Mouse (Mus musculus) cerebellum, postnatal 4 days (tissue): ENCODE measurements around the gene Prdx5.
A peak's percentile ranks its signal among the peaks of the same experiment; 100 is the strongest.

Experiments
- DNase-seq, 2 experiments: peaks; one replicate each; pipeline ENCODE4 v3.0.0; 2022; ENCODE audit warnings: low spot score in 2 of 2, mixed read lengths in 1 of 2

Prdx5 gene

DNA sequence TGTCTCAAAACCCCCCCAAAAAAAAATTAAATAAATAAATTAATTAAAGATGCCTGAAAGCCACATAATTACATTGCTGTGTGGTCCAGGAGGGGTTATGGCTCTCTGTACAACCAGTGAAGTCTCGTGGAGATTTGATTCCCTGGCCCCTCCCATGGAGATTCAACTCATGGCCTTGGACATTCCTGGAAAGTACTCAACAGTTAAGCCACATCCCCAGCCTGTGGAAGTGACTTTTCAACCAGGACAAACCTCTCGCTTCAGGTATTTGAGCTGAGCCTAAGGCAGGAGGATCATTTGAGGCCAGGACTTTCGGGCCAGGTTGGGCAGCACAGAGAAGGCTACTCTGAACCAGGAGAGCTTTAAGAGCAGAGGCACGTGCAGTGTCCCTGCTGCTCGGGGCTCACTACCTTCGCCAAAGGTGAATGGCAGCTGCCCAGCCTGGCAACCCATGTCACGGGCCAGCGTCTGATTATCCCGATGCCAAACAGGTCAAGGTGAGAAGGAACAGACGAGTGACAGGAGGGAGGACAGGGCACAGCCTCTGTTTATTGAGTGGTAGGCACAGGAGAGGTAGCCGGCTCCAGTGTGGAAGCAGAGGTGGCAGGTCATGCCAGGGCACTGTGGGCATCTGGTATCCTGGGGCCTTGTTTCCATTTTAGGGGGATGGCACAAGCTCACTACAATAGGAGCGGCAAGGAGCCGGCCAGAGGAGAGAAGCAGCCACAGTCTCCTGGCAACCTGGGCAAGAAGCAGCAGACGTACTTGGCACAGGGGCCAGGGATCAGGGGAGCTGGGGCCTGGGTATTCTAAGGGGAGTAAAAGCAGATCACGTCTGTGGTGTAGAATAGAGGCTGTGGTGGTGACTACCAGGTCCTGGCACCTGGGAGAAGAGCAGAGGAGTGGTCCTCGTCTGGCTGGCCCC lies 27.9 kb upstream of the Prdx5 start:
- DNase-seq, result no peak

DNA sequence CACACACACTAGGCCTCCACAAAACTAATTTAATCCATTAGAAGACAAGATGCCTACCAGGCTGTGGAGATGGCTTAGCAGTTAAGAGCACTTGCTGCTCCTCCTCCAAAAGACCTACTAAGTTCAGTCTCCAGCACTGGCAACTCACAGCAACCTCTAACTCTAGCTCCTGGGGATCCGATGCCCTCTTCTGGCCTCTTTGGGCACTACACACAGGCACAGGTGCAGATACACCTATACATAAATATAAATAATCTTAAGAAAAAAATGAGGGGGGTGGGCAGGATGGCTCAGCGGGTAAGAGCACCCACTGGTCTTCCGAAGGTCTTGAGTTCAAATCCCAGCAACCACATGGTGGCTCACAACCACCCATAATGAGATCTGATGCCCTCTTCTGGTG lies 26.4 kb upstream of the Prdx5 start:
- DNase-seq, result no peak

DNA sequence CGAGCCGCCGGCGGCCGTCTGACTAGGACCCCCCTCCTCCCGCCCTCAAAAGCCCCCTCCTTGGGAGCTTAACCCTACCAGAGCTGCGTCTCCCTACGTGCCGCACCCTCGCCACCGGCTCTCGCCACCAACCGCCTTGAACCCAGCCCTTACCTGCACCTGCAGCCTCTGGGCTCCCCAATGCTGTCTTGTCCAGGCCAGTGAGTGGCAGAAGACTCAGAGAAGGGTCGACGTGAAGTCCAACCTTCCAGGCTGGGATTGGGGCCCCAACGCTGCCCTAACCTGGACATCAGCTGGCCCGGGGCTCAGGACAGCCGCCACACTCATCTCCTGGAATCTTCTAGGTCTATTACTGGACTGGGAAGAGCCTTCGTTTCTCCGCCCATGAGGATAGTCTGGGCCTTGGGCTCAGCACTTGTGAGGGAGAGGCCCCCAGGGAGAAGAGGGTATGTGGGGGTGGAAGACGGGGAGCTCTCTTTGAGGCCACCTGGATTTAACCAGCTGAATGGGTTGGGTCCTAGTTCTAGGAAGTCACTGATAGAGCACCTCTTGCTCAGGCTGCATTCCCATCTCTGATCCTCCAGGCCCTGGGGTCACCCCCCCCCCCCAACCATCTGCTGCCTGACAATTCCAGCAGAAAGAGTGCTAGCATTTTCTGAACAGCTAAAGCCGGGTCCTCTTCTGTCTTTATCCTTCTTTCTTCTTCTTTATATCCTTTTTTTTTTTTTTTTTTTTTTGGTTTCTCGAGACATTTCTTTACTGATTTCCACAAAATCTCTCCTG lies 24.5 kb upstream of the Prdx5 start, which contains the start of gene Kcnk4:
Gene Kcnk4, minus strand, starts transcription at position 321 of the 783 bp plus-strand sequence.
- DNase-seq, result no peak

- no peak for DNase-seq
Observed at GRCm38 (mm10) chr19:6933436-6934194, 23.7 kb upstream of the Prdx5 start.

DNA sequence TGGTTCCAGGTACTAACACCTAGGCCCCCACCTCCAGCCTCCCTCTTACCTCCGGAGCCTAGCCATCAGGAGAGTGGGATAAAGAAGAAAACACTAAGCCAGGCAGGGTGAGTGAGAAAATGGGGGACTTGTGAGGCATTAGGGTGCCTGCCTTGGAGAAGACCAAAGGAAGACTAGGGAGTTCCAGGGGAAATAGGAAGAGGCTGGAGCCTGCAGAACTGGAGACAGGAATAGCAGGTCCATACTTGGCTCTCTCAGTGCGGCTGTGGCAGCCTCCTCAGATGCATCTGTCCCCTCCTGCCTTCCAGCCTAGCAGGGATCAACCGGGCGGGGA lies 23.2 kb upstream of the Prdx5 start:
- no peak for DNase-seq

DNA sequence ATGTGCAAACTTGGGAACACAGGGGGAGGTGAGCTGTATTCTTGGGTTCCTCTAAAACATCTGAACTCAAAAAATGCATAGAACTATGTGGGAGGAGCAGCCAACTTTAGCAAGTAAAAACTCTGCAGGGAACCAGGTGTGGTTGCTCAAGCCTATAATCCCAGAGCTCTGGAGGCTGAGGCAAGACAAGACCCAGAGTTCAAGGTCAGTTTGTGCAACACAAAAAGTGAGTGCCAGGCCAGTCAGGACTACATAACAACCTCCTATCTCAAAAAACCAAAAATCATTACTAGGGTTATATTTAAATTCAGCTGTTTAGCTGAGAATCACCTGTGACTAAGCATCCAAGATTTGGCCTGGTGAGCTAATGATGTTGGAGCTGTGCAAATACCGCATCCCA lies 22.1 kb upstream of the Prdx5 start:
- no peak for DNase-seq

GRCm38 (mm10) chr19:6931002-6931401 lies 21.1 kb upstream of the Prdx5 start:
- DNase-seq, result no peak

DNA sequence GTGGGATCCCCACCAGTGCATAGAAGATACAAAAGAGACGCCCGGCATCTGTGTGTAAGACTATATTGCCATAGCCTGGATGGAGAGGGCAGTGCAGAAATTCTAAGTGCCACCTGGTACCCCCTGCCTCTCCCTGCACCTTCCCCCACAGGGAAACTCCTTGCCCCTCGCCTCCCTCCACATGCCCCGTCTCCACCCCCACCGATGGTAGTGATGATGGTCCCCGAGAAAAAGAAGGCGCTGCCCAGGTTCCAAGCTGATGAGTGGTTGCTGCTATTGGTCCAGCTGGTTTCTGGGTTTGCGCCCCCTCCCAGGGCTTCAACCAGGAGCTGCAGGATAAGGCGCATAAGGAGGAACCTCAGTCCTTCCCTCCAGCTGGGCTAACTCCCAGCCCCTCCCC lies 18.2 kb upstream of the Prdx5 start:
- no peak for DNase-seq

- no peak for DNase-seq
Observed at GRCm38 (mm10) chr19:6926559-6927255, 16.8 kb upstream of the Prdx5 start.

- no peak for DNase-seq
Observed at GRCm38 (mm10) chr19:6925611-6926329, 15.9 kb upstream of the Prdx5 start.

DNA sequence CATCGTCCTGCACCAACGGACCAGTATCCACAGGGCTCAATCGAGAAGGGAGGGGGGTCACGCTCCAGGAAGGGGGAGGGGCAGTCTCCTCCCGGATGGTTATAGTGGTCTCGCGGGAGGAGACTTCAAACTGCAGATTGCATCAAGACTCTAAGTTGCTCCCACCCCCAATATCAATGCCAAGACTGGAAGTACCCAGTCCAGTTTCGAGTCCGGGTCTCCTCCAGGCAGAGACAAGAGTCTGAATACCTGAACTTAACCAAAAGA lies 15.3 kb upstream of the Prdx5 start, which contains the start of gene Catsperz:
Gene Catsperz, minus strand, starts transcription at position 74 of the 267 bp plus-strand sequence.
- DNase-seq, result no peak

- peak; percentile 81 to 84 for DNase-seq
Observed at GRCm38 (mm10) chr19:6924461-6925306, 14.8 kb upstream of the Prdx5 start.

DNA sequence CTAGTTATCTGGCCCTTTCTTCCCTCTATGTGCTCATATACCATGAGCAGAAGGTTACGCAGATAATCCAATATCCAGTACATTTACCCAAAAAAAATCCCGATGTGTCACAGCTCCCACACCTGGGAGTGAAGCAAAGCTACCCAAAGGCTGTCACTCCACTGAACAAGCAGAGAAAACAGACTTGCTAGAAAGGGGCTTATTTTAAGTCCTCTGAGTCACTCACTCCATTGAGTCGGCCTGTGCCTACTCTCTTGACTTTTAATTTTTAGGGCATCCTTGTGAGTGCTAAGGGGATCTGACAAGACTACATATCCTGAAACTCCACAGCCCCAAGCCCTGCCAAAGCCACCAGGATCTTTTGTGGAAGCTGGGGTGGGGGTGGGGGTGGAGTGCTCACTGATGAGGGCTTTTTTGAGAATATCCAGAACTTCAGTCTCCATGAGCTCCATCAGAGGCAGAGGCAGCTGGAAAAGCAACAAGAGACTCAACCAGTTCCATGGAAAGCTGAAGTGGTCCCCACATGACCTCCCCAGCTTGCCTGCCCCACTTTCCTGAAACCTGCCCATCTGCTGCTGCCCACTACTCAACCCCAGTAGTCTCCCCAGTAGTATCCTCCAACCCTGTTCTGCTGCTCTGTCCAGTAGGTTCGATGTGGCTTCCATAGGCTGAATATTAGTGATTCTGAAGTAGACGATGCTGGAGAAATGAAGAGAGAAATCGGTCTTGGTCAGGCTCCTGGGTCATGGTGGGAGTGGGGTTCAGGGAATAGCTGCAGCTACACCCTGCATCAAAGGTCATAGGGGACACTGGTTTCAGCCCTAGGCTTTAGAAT lies 13.2 kb upstream of the Prdx5 start:
- DNase-seq, result no peak

DNA sequence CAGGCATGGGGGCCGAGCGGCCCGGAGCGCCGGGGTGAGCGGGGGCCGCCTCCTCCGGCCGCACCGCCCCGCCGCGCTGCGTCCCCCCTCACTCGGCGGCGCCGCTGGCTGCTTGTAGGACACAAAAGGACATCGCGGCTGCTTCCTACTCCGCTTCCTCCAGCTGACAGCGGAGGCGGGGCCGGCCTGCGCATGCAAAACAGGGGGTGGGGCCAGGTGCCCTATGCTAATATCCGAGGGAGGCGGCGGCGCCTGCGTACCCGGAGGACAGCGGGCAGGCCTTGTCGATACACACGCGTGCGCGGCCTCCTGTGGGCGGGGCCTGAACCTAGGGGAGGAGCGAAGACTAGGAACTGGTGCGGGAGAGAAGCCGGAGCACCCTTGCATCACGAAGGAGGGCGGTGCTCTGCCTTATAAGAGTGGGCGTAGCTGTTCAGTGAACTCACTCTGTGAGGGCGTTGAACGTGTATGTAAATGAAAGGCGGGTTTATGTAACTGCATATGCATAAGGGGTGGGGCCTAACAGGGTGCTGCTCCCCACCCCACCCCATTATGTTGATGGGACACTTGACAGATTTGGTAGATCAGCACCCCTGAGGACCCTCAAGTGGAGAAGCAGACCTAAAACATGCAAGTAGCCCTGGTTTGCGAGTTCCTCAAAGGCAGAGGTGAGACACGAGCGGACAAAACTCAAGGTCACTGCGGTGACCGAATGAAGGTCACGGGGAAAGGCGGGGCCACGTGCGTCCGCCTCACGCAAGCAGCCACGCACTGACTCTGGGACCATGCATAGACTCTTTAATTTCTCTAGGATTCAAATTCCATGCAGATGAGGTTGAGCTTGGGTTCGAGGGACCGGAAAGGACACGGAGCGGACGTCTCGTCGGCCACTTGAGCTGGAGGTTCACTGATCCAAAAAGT lies 12.0 kb upstream of the Prdx5 start, which contains the start of gene Esrra:
Gene Esrra, minus strand, starts transcription at position 167 of the 921 bp plus-strand sequence.
- peak; percentile 97 to 98 for DNase-seq

GRCm38 (mm10) chr19:6920741-6921636 lies 11.1 kb upstream of the Prdx5 start:
- DNase-seq, result no peak

DNA sequence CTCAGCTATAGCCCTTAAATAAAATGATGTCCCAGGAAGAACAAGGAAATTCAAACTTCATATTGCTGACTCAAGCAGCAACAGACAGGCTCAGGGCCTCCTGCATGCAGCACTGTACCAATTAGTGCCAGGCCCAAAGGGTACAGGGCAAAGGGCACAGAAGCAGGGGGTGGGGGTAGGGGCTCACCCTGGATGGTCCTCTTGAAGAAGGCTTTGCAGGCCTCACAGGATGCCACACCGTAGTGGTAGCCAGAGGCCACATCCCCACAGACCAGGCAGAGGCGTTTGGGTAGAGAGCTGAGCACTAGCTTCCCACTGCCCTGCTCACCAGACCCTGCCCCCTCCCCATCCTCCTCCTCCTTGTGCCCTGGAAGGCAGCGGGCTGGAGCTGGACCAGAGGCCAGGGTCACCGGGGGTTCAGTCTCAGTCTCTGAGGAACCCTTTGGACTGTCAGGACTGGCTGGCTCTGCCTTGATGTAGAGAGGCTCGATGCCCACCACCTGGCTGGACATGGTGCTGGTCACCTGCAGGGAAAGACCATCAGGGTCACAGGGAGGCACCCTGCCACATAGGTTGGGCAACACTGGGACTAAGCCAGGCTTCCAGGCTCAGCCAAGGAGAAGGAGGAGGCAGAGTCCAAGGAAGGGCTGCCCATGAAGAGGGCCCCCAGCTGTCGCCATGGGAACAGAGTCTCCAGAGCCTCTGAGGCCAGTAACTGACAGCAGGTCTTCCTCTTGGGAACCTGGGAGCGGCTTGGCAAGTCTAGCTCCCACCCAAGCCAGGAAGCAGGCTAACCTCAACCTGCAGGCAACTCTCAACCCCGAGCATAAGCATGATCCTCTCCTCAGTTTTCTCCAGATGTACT lies 10.2 kb upstream of the Prdx5 start:
- no peak for DNase-seq
